Mouse (Mus musculus) G1E (cell line): Measurements from ENCODE around the gene Setmar. TPM values are rescaled to one million over a fixed set of nuclear protein-coding genes. Genes with fewer than 3 reads are reported as not detected.
A peak's percentile ranks its signal among the peaks of the same experiment; 100 is the strongest.

Source experiments
- ATAC-seq: 2 replicates; pipeline ENCODE4 v1.8.0; 2016; ENCODE audit warnings: mild to moderate bottlenecking; ENCODE audit not compliant: insufficient number of reproducible peaks, poor library complexity, low FRiP score, severe bottlenecking; ENCODE audit errors: extremely low read depth
- DNase-seq: peaks from one replicate; pipeline ENCODE4 v3.0.0; 2012; ENCODE audit warnings: low spot score
- H3K27me3 ChIP-seq: 2 replicates; pipeline ENCODE4 v1.6.1; 2012; ENCODE audit warnings: mild to moderate bottlenecking, low read length, inconsistent platforms; ENCODE audit not compliant: insufficient read depth
- H3K36me3 ChIP-seq: replicated peaks from 2 replicates; pipeline ENCODE3; 2012; ENCODE audit warnings: mild to moderate bottlenecking, inconsistent platforms
- H3K4me1 ChIP-seq: 2 replicates; pipeline ENCODE4 v1.6.1; 2012; ENCODE audit warnings: low read depth, low read length, inconsistent platforms, mixed read lengths; ENCODE audit not compliant: insufficient read depth
- H3K4me3 ChIP-seq: 2 replicates; pipeline ENCODE4 v1.5.1; 2012; ENCODE audit warnings: low read depth, mild to moderate bottlenecking, inconsistent platforms, low read length, moderate library complexity, mixed read lengths
- H3K9me3 ChIP-seq: replicated peaks from 2 replicates; pipeline ENCODE4 v1.6.1; 2012; ENCODE audit warnings: inconsistent platforms
- CTCF ChIP-seq: IDR thresholded peaks from 2 replicates; pipeline ENCODE4 v1.5.1; 2012; ENCODE audit warnings: low read depth, low read length, inconsistent platforms, mixed read lengths
- GATA1 ChIP-seq: IDR thresholded peaks from 2 replicates; pipeline ENCODE4 v1.6.1; 2012; ENCODE audit warnings: borderline replicate concordance, low read length, inconsistent platforms, mixed read lengths
- GATA2 ChIP-seq: IDR thresholded peaks from 2 replicates; pipeline ENCODE4 v1.6.1; 2012; ENCODE audit warnings: low read depth, low read length, inconsistent platforms, borderline replicate concordance
- POLR2AphosphoS5 ChIP-seq: IDR thresholded peaks from 2 replicates; pipeline ENCODE4 v1.6.1; 2012; ENCODE audit warnings: low read depth, low read length, inconsistent platforms; ENCODE audit not compliant: insufficient replicate concordance
- TAL1 ChIP-seq: conservative IDR thresholded peaks from 2 replicates; pipeline ENCODE4 v1.6.1; 2012; ENCODE audit warnings: low read depth, low read length, inconsistent platforms, mixed read lengths
- polyA plus RNA-seq: library from polyadenylated mRNA; stranded (reverse); fragments of >175 nt; gene quantifications from 2 replicates; pipeline ENCODE4 v1.2.3, GENCODE M21; 2012
- total RNA-seq, 2 experiments: library from RNA; stranded (forward) in 1 of 2; stranded (reverse) in 1 of 2; fragments of 200-1000 nt in 1 of 2; fragments of >200 nt in 1 of 2; fragmentation: Nextera tagmentation in 1 of 2; gene quantifications; 2 replicates each; pipeline ENCODE4 v1.2.3; 2014 to 2017

Setmar gene
- total and polyA plus RNA-seq, 3 experiments = 0.25 to 7.5 (median 4.4) TPM

GRCm38 (mm10) chr6:108092646-108093045 is 27.8 kb downstream of the Setmar start:
- Histone ChIP-seq H3K27me3 (peaks cover 5% of the 10 kb centered on the region), H3K4me3 (no peak overlapping the region), H3K9me3 (no peaks in the 10 kb centered on the region), H3K4me1 (no peaks in the 10 kb centered on the region), H3K36me3 (no peaks in the 10 kb centered on the region)
- ATAC-seq = no peak
- DNase-seq = no peak
- TF ChIP-seq GATA1 (no peak), GATA2 (no peak), TAL1 (no peak), CTCF (no peak), POLR2AphosphoS5 (no peak)

- ATAC-seq = no peak
- DNase-seq = no peak
- TF ChIP-seq TAL1 (no peak), POLR2AphosphoS5 (no peak), CTCF (no peak), GATA1 (no peak)
- Histone ChIP-seq H3K4me3 (no peak overlapping the region), H3K27me3 (peaks cover 5% of the 10 kb centered on the region), H3K36me3 (no peaks in the 10 kb centered on the region), H3K9me3 (no peaks in the 10 kb centered on the region), H3K4me1 (peaks cover 1% of the 10 kb centered on the region; the same call in 1 of the 2 replicates)
Observed at GRCm38 (mm10) chr6:108093449-108093848, 28.6 kb downstream of the Setmar start.

- TF ChIP-seq GATA1 = no peak
- TF ChIP-seq POLR2AphosphoS5 = no peak
- ATAC-seq = no peak
- no peaks in the 10 kb centered on the region for H3K9me3 ChIP-seq
- H3K36me3 ChIP-seq = no peaks in the 10 kb centered on the region
- no peak for DNase-seq
- H3K4me1 ChIP-seq = peaks cover 6% of the 10 kb centered on the region
- H3K4me3 ChIP-seq = no peak overlapping the region
- H3K27me3 ChIP-seq = peaks cover 5% of the 10 kb centered on the region
Observed at GRCm38 (mm10) chr6:108095445-108095844, 30.6 kb downstream of the Setmar start.

GRCm38 (mm10) chr6:108098171-108098845 is 33.5 kb downstream of the Setmar start:
- ATAC-seq (peak; percentile 87), DNase-seq (peak; percentile 61)
- Histone ChIP-seq H3K27me3 (peaks cover 3% of the 10 kb centered on the region), H3K36me3 (peaks cover 7% of the 10 kb centered on the region), H3K9me3 (no peaks in the 10 kb centered on the region), H3K4me1 (peaks cover 6% of the 10 kb centered on the region), H3K4me3 (no peak overlapping the region)
- TF ChIP-seq CTCF = peak; percentile 37; the same call in 1 of the 2 replicates
- no peak for TF ChIP-seq TAL1
- TF ChIP-seq GATA1 = no peak

- ATAC-seq (no peak), DNase-seq (no peak)
- peaks cover 3% of the 10 kb centered on the region for H3K27me3 ChIP-seq
- H3K9me3 ChIP-seq = no peaks in the 10 kb centered on the region
- peaks cover 7% of the 10 kb centered on the region for H3K36me3 ChIP-seq
- no peak for TF ChIP-seq GATA1
- no peak for TF ChIP-seq POLR2AphosphoS5
- TF ChIP-seq TAL1 = no peak
- no peak for TF ChIP-seq CTCF
- TF ChIP-seq GATA2 = no peak
- H3K4me3 ChIP-seq = no peak overlapping the region
- peaks cover 6% of the 10 kb centered on the region for H3K4me1 ChIP-seq
Observed at GRCm38 (mm10) chr6:108098846-108099217, 34.0 kb downstream of the Setmar start.

GRCm38 (mm10) chr6:108101936-108102830 is 37.3 kb downstream of the Setmar start:
- Histone ChIP-seq H3K9me3 (no peaks in the 10 kb centered on the region), H3K36me3 (peaks cover 12% of the 10 kb centered on the region), H3K4me3 (no peak overlapping the region), H3K27me3 (no peaks in the 10 kb centered on the region), H3K4me1 (peaks cover 6% of the 10 kb centered on the region)
- DNase-seq (no peak), ATAC-seq (no peak)
- TF ChIP-seq CTCF = no peak

- TF ChIP-seq TAL1 = no peak
- no peak for ATAC-seq
Observed at GRCm38 (mm10) chr6:108107376-108107775, 42.5 kb downstream of the Setmar start.

More at GRCm38 (mm10) chr6:108107376-108107775, 42.5 kb downstream of the Setmar start:
- Histone ChIP-seq H3K27me3 (no peaks in the 10 kb centered on the region), H3K4me1 (no peaks in the 10 kb centered on the region), H3K9me3 (no peaks in the 10 kb centered on the region), H3K36me3 (peaks cover 25% of the 10 kb centered on the region), H3K4me3 (no peak overlapping the region)
- no peak for DNase-seq
